Mouse (Mus musculus): ENCODE data around the gene Aanat. TPM values are rescaled to one million over a fixed set of nuclear protein-coding genes. Genes with fewer than 3 reads are reported as not detected.
A peak's percentile ranks its signal among the peaks of the same experiment; 100 is the strongest.

Gene Aanat
- polyA plus RNA-seq, 1 experiment from 2014 or later, result not detected

DNA sequence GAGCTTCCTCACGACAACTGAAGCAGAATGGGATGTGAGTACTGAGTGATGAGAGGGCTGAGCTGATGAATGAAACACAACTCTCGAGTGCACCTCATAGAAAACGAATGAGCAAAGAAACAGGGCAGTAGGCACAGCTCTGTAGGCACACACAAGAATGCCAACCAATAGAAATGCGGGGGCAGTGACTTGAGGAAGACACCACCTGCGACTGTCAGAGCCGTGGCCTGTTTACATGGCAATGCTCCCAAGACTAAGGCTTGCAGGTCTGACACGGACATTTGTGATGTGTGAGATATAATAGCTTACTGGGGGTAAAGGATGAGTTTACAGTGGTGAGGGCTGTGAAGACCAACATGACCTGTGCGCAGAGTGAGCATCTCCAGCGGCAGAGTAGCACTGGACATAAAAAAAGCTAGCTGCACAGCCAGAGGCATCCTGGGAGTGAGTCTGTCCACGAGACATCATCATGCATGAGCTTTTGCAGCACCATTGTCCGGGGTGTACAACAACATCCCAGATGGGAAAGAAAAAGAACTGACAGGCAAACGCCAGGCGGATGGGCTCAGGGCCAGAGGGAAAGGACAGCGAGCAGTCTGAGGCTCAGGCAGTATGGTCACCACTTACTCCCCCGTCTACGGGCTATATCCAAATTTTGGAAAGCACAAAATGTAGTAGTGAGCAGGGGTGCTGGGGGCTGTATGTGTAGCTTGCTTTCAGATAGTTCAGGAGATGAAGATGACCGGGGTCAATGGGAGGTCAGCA, 38.8 kb upstream of the Aanat start:
- Histone ChIP-seq H3K27me3 (ENCODE audit: insufficient read depth, low read length) (no peaks in the 10 kb centered on the region), H3K27ac (no peak overlapping the region), H3K4me2 (ENCODE audit: low read length) (no peak overlapping the region), H3K9ac (ENCODE audit: low read depth, low read length) (no peak overlapping the region), H3K9me3 (replicated peaks; ENCODE audit: low read length) (no peaks in the 10 kb centered on the region), H3K4me1 (replicated peaks; ENCODE audit: insufficient read depth, low read length) (peaks cover 9% of the 10 kb centered on the region; the same call in 1 of the 2 replicates), H3K4me3 (replicated peaks; ENCODE audit: low read depth, low read length) (no peak overlapping the region), H3K36me3 (ENCODE audit: insufficient read depth, low read length) (peaks cover 32% of the 10 kb centered on the region)
- 84% methylated on average over 17 of the region's 17 CpGs for WGBS
- DNase-seq (ENCODE audit: low spot score) (no peak), ATAC-seq (replicated peaks; ENCODE audit: low FRiP score, low read depth) (no peak)
- no peak for TF ChIP-seq CTCF (IDR thresholded peaks at IDR 0.05; ENCODE audit: low read depth)

DNA sequence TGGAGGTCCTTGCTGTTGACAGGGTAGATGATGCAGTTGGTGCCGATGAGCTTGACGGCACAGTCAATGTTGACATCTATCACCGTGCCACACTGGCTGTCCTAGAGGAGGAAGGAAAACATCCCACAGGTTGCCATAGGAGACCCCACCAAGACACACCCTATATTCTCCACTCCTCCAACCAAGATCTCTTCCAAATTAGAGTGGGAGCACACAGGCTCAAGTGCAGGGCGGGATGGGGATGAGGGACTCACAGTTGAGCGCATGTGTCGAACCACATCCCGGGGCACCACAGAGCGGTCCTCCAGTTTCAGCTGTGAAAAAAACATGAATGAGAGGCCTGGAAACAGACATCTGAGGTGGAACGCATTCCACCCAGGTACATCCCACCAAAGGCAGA, 37.5 kb upstream of the Aanat start:
- no peaks in the 10 kb centered on the region for H3K9me3 ChIP-seq (replicated peaks; ENCODE audit: low read length)
- peaks cover 9% of the 10 kb centered on the region; the same call in 1 of the 2 replicates for H3K4me1 ChIP-seq (replicated peaks; ENCODE audit: insufficient read depth, low read length)
- H3K9ac ChIP-seq (ENCODE audit: low read depth, low read length), result no peak overlapping the region
- peaks cover 19% of the 10 kb centered on the region for H3K36me3 ChIP-seq (ENCODE audit: insufficient read depth, low read length)
- no peak for ATAC-seq (replicated peaks; ENCODE audit: low FRiP score, low read depth)
- no peak for TF ChIP-seq CTCF (IDR thresholded peaks at IDR 0.05; ENCODE audit: low read depth)
- 93% methylated on average over 9 of the region's 9 CpGs for WGBS
- H3K27ac ChIP-seq, result no peak overlapping the region
- no peaks in the 10 kb centered on the region for H3K27me3 ChIP-seq (ENCODE audit: insufficient read depth, low read length)
- DNase-seq (ENCODE audit: low spot score), result no peak
- H3K4me2 ChIP-seq (ENCODE audit: low read length), result no peak overlapping the region
- no peak overlapping the region for H3K4me3 ChIP-seq (replicated peaks; ENCODE audit: low read depth, low read length)

DNA sequence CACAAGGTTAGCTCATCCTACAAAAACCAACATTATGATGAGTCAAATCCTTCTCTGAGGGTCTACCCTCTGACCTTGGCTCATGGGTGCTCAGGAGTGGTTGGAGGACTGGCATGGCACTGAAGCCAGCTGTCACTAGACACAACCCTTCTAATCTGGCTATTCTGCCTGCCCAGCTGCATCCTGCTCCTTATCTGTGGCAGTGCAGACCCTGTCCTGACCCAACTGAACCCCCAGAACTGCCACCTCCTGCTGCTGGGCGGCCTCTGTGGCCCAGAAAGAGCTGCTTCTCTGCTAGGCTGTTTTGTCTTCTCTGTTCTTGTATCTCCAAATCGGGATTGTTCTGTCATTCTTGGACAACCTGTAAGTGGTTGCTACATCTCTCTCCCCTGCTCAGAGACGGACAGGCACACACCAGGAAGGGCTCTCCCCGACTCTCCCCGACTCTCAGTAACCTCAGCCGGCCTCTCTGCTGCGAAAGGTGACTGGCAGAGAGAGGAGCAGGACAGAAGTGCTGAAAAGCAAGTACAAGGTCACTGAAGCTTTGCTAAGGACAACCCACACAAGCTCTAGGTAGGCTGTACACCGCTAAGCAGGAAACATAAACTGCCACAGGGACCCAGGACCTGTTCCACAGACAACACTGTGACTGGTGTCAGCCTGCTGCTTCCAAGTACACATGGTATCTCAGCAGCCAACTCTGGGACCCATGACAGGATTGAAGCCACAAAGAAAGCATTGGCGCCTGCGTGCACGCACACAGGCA, 36.8 kb upstream of the Aanat start:
- Histone ChIP-seq H3K4me1 (replicated peaks; ENCODE audit: insufficient read depth, low read length) (peaks cover 13% of the 10 kb centered on the region; the same call in 1 of the 2 replicates), H3K9me3 (replicated peaks; ENCODE audit: low read length) (no peaks in the 10 kb centered on the region), H3K27ac (0 out of 2 replicates have a peak overlapping the region, but pooled peaks have one; percentile 36), H3K4me2 (ENCODE audit: low read length) (no peak overlapping the region), H3K27me3 (ENCODE audit: insufficient read depth, low read length) (no peaks in the 10 kb centered on the region), H3K9ac (ENCODE audit: low read depth, low read length) (no peak overlapping the region), H3K4me3 (replicated peaks; ENCODE audit: low read depth, low read length) (no peak overlapping the region), H3K36me3 (ENCODE audit: insufficient read depth, low read length) (peaks cover 13% of the 10 kb centered on the region)
- TF ChIP-seq CTCF (IDR thresholded peaks at IDR 0.05; ENCODE audit: low read depth), result no peak
- ATAC-seq (replicated peaks; ENCODE audit: low FRiP score, low read depth), result no peak
- 75% methylated on average over 11 of the region's 11 CpGs for WGBS
- DNase-seq (ENCODE audit: low spot score), result no peak

- ATAC-seq (replicated peaks; ENCODE audit: low FRiP score, low read depth), result no peak
- no peak for DNase-seq (ENCODE audit: low spot score)
- Histone ChIP-seq H3K4me1 (replicated peaks; ENCODE audit: insufficient read depth, low read length) (peaks cover 13% of the 10 kb centered on the region; the same call in 1 of the 2 replicates), H3K9ac (ENCODE audit: low read depth, low read length) (no peak overlapping the region), H3K4me2 (ENCODE audit: low read length) (no peak overlapping the region), H3K27ac (peak overlapping the region; percentile 36; the same call in 1 of the 2 replicates), H3K4me3 (replicated peaks; ENCODE audit: low read depth, low read length) (no peak overlapping the region), H3K27me3 (ENCODE audit: insufficient read depth, low read length) (no peaks in the 10 kb centered on the region), H3K36me3 (ENCODE audit: insufficient read depth, low read length) (peaks cover 8% of the 10 kb centered on the region), H3K9me3 (replicated peaks; ENCODE audit: low read length) (no peaks in the 10 kb centered on the region)
- 36% methylated on average over 7 of the region's 7 CpGs for WGBS
- no peak for TF ChIP-seq CTCF (IDR thresholded peaks at IDR 0.05; ENCODE audit: low read depth)
Measured at GRCm38 (mm10) chr11:116550748-116551147, 35.5 kb upstream of the Aanat start.

- 52% methylated on average over 1 of the region's 1 CpGs for WGBS
- H3K27me3 ChIP-seq (ENCODE audit: insufficient read depth, low read length), result no peaks in the 10 kb centered on the region
- H3K36me3 ChIP-seq (ENCODE audit: insufficient read depth, low read length), result no peaks in the 10 kb centered on the region
- DNase-seq (ENCODE audit: low spot score) (no peak), ATAC-seq (replicated peaks; ENCODE audit: low FRiP score, low read depth) (no peak)
- H3K27ac ChIP-seq, result no peak overlapping the region
- TF ChIP-seq CTCF (IDR thresholded peaks at IDR 0.05; ENCODE audit: low read depth), result no peak
- H3K4me2 ChIP-seq (ENCODE audit: low read length), result no peak overlapping the region
- H3K4me3 ChIP-seq (replicated peaks; ENCODE audit: low read depth, low read length), result no peak overlapping the region
- H3K9ac ChIP-seq (ENCODE audit: low read depth, low read length), result no peak overlapping the region
- no peaks in the 10 kb centered on the region for H3K9me3 ChIP-seq (replicated peaks; ENCODE audit: low read length)
- H3K4me1 ChIP-seq (replicated peaks; ENCODE audit: insufficient read depth, low read length), result peaks cover 13% of the 10 kb centered on the region; the same call in 1 of the 2 replicates
Measured at GRCm38 (mm10) chr11:116552194-116552593, 34.0 kb upstream of the Aanat start.

DNA sequence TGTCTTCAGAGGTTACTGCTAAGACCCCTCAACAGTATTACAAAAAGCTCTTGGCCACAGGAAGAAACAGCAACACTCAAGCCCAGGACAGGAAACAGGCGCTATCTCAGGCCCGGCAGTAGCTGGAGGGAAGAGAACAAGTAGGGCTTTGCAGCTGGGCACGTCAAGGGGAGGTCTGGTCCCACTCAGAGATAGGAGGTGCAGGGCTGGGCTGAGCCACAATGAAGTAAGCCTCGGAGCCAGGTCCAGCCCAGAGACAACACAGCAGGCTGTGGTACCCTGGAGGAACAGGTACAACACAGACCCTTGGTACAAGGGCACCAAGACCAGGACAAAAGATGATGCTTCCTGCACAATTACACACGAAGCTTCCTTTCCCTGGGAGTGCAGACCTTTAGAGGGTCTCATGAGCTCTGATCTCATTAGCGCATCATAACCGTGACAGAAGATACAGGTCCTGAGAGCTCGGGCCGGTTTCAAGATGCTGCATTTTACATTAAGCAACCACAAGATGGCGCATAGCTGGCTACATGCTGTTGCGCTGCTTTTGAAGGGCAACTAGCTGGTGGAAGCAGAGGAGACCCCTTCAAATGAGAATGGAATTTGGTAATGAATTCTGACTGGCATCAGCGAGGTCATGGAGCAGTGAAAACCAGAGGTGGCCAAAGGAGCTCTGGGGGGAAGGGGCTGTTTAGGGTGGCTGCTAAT, 31.9 kb upstream of the Aanat start:
- no peak overlapping the region for H3K4me3 ChIP-seq (replicated peaks; ENCODE audit: low read depth, low read length)
- no peaks in the 10 kb centered on the region for H3K27me3 ChIP-seq (ENCODE audit: insufficient read depth, low read length)
- no peak overlapping the region for H3K27ac ChIP-seq
- TF ChIP-seq CTCF (IDR thresholded peaks at IDR 0.05; ENCODE audit: low read depth), result peak; percentile 82
- no peak overlapping the region for H3K4me2 ChIP-seq (ENCODE audit: low read length)
- peaks cover 13% of the 10 kb centered on the region; the same call in 1 of the 2 replicates for H3K4me1 ChIP-seq (replicated peaks; ENCODE audit: insufficient read depth, low read length)
- DNase-seq (ENCODE audit: low spot score), result peak; percentile 87
- H3K36me3 ChIP-seq (ENCODE audit: insufficient read depth, low read length), result no peaks in the 10 kb centered on the region
- H3K9me3 ChIP-seq (replicated peaks; ENCODE audit: low read length), result no peaks in the 10 kb centered on the region
- WGBS, result 39% methylated on average over 12 of the region's 12 CpGs
- no peak overlapping the region for H3K9ac ChIP-seq (ENCODE audit: low read depth, low read length)
- ATAC-seq (replicated peaks; ENCODE audit: low FRiP score, low read depth), result no peak

All from kidney, postnatal 0 days (tissue).